Mouse (Mus musculus) gastrocnemius, postnatal 25 days (tissue): ENCODE results near the gene Sobp. TPM values are rescaled to one million over a fixed set of nuclear protein-coding genes. Genes with fewer than 3 reads are reported as not detected.

ENCODE experiments used
- DNase-seq: peaks from one replicate; pipeline ENCODE4 v3.0.0; 2022
- total RNA-seq, 2 experiments: library from RNA; stranded (reverse); gene quantifications; 1 replicate in 1 of 2; 2 replicates in 1 of 2; pipeline ENCODE4 v1.2.3; 2021

Sobp gene
- total RNA-seq, 2 experiments from 2014 or later: 22.7 to 24.3 TPM

DNA sequence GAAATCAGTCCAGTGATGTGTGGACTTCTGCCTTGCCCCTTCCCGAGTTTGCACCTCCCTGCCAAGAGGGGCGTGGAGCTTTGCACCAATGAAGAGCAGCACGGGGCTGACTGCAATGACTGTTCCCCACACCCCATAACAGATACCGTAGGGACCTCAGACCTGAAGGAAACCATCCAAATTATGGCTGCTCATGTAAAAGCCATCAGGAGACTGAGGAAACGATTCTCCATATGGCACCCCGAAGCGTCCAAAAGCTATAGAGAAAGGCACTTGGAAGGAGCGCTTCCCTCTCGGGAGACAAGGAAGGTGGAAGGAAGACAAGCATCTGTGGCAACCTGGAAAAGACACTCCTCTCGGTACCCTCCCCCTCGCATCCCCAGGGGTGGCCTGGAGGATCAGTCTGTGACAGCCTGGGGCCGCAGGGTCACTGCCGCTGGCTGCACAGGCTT lies 180.0 kb downstream of the Sobp start:
- peak; percentile 73 for DNase-seq

DNA sequence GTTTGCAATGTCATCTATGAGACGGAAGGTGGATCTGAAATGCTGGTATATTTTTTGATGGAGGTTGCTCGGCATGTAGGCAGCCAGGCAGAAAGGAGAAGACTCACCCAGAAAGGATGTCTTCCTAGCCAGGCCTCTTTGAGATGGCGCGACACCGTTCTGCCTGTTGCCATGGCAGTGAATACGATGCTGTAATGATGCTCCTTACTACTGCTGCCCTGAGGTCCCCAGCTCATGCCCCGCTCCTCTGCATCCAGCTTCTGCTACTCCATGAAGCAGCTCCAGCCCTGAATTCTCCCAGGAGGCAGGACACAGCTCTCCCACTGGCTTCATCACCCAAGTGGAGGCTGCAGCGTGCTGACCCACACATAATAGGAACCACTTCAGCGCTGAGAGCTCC lies 183.3 kb downstream of the Sobp start:
- no peak for DNase-seq

DNA sequence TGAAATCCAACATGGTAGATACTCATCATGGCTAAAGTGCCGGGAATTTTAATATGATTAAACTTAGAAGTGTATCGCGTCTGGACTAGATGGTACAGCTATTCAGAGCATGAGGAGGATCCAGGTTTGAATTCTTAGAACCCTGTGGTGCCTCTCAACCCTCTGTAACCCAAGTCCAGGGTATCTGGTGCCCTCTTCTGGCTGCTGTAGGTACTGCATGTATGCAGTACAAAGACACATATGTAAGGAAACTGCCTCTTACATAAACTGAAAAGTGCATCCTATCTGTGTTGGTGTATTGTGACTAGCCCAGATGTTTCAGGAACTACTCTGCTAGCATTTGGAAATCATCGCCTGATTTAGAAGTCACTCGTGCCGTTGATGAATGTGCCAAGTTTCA lies 184.4 kb downstream of the Sobp start:
- no peak for DNase-seq

DNA sequence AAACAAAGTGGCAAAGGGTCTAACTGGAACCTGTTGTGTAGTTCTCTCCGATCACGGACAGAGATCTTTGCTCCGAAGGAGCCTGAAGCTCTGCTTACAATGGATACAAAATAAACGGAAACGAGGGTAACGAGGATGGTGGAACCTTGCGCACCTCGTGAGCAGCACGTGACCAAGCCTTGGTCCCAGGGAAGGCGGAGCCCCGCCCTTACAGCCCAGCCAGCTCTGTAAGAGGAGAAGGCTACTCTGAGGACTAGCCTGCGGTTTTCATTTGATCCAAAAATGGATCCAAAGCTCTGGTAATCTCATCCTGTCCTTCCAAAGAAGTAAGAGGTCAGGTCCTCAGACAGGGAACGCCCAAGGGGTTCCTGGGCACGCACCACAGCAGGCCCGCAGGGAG lies 185.7 kb downstream of the Sobp start:
- peak; percentile 77 for DNase-seq

DNA sequence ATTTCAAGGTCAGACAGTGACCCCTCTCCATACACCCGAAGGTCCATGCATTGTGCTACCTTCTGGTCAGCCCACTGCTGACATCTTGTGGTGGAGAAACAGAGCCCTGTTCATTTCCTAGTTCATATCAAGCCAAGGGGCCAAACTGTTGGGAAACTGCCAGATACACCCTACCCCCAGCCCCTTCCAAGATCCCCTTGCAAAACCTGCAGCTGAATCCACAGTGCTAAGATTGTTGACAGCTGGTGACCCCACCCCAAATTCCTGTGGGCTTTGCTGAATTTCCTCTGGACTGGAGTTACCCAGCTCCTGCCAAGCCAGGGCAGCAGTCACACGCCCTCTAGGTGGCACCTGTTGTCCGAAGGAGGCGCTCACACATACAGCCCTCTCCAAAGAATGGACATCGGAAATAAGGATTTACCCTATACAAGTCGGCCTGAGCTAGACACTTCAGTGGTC lies 186.7 kb downstream of the Sobp start:
- peak; percentile 65 for DNase-seq

DNA sequence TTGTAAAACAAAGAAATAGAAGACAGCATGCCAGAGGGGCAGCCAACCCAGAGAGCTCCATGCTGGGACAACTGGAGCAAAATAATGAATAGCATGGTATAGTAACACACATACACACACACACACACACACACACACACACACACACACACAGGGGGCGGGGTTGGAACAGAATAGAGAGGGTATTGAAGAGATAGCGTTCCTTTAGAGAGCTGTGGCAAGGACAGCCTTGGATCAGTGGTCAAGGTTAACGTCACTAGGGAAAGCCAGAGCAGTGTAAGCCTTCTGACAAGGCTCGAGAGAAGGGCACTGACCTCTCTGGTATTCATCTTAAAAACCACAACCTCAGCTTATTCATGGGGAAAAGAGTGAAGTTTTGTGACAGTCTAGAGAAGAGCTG lies 189.4 kb downstream of the Sobp start:
- no peak for DNase-seq

DNA sequence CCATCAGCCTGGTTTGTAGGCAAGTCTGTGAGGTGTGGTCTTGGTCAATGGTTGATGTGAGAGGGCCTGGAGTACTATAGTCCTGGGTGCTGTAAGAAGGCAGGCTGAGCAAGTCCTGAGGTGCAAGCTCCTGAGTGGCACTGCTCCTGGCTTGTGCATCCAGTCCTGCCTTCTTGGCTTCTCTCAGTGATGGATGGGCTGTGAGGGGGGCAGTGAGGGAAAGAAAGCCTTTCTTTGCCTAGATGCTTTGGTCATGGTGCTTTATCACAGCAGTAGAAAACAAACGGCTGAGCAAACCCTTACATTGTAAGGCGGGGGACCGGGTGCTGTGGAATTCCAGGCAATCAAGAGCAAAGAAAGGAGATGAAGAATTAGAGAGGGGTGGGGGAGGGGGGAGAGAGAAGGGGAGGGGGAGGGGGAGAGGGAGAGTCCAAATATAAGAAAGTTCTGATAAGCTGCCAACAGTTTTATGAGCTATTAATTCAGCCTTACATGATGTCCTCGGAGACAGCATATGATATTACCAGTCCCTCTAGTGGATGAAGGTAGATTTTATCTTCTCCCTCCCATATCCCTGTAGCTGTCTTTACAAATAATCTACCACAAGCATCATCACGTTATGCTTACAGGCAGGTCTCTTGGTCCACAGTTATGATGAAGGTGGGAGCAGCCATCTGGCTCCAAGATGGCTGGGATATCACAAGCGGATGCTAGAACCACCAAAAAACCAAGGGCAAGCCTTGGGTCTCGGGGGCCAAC lies 193.2 kb downstream of the Sobp start:
- DNase-seq: no peak

DNA sequence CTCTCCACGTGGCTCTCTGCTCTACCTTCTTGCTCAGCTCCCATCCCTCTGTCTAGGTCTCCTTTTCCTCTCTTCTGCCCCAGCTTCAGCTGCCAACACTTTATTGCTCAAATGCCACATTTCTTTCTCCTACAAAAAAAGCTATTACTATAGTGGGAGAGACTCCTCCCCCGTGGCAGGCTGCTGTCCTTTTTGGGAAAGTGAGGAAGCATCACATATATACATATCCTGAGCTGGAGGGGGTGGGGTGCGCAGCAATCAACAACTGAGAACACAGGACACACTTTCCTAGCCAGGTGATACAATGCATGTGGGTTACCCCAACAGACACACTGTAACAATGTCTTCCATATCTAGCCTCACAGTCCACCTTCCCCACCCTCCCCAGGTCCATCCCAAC lies 196.0 kb downstream of the Sobp start:
- DNase-seq: no peak

DNA sequence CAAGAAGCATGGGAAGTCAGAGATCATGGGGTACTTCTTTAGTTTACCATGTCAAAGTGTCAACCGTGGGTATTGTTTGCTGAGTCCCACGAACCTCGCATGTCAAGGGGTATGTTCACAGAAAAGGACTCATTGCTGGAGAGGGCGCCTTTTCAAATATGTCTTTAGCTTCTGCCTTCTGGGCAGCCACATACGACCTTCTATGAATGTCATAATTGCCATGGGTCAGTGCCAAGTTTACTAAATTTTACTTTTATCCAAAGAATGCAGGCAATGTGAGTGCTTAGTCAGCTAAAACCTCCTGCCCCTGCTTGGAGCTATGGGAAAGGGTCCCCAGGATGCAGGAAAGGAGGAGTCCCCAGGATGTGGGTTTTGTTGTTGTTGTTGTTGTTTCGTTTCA lies 197.8 kb downstream of the Sobp start:
- no peak for DNase-seq

DNA sequence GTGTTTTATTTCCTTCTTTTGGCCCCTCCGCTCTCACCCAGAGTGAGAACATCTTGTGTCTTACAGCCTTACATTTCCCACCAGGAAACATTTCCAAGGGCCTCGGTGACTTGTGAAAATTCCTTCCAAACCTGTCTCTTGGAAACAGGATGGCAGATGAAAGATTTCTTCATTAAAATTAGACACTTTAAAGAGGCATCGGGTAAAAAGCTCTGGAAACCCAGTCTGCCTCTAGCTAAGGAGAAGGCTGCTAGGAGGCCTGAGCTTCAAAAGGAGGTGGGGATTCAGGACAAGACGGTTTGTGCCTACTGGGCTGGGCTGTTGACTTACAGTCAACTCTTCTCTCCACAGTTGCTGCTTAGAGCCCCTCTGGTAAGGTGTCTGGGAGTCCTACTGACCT lies 200.8 kb downstream of the Sobp start:
- no peak for DNase-seq

DNA sequence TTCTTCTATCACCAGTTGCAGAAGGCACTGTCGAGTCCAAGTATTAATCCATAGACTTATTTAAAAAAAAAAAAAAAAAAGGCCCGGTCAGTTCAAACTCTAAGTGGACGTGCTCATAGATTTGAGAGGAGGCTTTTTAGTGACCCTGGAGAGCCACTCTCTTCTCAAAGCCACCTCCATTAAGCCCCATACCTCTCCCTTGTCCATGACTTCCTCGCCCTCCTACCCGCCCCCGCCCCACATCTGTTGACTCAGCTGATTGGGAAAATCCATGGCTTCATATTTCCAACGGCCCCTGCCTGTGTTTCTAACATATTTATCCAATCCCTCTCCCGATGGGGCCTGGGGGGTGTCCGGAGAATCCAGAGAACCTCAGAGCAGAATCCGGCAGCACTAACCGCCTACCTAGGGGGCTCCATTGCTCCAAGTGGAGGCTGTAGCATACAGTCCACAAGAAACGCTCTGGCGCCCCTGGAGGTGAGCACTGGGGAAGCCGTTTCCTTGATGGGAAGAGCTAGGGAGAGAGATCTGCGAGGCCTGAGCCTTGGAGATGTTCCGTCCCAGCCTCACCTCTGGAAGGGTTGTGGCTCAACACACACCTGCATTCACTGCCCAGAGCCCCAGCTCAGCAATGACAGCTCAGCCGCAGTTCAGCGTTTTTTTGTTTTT lies 201.7 kb downstream of the Sobp start:
- DNase-seq: peak; percentile 53

DNA sequence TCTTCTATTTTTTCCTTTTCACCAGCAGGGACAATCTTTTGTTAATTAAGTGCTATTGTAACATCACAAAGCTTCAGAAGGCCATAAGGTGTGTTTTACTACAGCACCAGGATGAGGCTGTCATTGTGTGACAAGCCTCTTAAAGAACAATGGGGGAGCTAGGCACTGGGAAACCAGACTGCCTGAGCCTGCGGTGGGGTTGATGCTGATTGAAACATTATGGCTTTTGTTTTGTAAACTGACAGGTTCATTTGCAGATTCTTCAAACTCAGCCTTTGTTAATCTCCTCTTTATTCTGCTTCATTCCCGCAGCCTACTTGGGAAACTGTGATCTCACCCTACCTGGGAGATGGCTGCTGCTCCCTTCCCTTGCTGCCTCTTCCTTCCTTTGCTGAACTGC lies 206.0 kb downstream of the Sobp start:
- no peak for DNase-seq

DNA sequence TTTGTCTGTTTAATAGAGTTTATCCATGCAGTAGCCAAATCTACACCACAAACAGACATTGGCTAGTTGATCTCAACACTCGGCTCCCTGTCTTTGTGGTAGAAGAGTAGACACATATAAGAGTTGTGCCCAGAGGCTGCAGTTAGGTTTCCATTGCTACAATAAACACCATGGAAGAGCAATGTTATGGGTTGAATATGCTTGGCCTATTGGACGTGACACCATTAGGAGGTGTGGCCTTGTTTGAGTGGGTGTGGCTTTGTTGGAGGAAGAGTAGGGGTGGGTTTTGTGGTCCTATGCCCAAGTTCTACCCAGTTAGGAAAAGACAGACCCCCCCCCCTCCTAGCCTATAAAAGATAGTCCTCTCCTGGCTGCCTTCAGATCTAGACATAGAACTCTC lies 211.3 kb downstream of the Sobp start:
- DNase-seq: no peak

DNA sequence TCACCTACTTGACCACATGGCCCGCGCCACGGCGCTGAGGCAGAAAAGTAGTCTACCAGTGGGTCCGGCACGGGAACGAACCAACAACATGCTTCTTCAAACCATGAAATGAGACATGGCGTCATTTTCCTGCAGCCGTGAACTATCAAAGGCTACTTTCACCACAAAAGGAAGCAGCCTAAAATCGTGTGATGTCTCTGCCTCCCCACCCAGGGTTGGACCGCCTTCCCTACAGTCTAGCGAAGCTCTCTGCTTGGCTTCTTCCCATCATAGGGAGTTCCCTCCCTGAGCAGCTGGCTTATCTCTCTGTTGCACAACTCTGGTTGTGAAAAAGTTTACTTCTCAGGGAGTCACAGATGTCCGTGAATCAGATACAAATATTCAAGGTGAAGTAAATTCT lies 211.7 kb downstream of the Sobp start:
- peak; percentile 50 for DNase-seq

DNA sequence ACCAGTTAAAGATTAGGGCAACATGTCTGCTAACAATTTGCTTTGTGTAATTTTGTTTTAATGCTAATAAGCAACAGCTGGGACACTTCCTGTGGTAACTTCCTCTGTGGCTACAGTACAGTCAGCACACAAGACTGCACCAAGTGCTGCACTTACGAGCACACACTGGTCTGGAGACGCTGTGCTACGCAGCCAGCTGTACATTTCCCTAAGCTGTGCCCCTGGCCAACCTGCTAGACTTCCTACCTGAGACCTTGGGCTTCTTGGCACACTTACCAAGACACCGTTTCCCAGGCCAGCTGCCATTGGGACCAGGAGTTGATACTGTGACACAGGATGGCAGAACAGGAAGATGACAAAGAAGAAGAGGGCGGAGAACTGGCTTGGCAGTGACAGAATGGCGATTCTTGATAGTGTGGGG lies 212.1 kb downstream of the Sobp start:
- DNase-seq: no peak

DNA sequence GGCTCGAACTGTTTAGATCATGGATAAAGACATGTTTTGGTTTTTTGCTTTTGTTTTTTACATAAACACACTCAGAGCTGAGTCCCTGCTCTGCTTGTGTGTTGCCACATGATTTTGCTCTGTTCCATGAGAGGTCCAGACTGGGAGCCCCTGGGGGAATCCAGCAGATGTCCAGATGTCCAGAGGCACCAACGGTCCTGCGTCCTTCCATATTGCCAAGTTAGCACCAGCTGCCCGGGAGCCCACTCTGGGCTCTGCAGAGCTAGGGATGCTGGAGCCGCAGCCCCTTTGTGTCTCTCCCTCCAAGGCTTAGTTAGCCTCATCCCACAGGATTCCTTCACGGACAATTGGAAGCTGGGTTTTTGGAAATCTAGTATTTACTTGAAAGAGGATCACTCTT lies 212.6 kb downstream of the Sobp start:
- no peak for DNase-seq

DNA sequence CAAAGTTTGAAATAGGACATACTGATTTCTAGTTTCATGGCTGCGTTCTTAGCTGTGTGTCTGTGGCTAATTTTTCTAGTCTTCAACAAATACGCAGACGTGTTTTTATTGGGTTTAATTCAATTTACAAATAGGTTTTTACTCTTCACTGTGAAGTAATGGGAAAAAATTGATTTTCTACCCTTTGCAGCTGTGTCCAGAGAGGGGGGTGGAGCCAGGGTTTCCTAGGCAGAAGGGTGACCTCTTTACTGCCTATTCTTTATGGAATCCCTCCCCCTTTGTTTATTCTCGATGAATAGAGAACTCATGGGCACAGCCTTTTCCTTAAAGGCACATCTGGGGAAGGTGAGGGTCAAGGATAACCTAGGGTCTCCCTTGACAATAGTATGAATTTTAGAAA lies 215.6 kb downstream of the Sobp start:
- DNase-seq: no peak

DNA sequence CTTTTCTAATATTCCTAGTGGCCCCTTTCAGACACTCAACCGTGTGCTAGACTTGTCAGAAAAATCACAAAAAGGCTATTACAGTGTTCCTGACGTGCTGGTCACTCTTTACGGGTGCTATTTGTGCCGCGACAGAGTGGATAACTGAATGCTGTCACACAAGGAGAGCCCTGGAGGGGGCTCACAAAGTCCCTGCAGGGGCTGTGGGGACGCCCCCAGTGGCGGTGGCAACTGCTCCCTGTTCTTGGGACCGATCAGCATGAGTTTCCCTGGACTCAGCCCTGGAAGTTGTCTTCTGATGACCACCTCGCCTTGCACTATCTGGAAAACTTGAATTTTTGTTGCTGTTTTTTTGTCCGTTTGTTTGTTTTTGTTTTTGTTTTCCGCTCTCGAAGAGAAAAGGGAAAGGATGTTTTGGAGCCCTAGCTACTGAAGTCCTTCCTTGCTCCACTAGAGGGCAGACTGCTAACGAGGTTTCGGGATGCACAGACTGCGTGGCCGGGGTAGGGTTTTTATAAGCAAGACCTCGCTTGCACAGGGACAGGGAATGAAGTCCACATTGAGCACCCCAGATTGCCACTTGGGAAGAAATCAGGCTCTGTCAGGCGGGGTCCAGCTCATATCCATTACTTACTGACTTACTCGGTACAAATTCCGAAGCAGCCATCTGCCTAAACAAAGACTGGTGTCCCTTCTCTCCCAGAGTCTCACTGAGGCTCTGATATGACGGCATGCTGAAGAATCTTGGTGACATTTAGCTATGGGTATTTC lies 216.3 kb downstream of the Sobp start:
- peak; percentile 28 for DNase-seq

DNA sequence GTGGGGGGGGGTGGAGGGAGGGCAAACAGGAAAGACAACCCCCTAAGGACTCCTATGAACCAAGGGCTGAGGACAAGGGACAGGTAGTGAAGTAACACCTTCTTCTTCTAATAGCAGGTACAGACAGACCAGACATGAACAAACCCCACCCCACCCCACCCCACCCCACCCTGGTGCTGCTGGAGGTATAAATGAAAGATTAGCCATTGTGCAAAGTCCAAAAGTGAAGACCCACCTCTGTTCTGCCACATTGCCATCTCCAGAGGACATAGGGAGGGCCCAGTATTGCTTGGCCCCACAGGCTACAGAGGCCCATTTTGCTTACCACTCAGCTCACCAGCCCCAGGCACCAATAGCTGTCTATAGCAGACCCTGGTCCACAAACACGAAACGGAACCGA lies 219.1 kb downstream of the Sobp start:
- DNase-seq: no peak

DNA sequence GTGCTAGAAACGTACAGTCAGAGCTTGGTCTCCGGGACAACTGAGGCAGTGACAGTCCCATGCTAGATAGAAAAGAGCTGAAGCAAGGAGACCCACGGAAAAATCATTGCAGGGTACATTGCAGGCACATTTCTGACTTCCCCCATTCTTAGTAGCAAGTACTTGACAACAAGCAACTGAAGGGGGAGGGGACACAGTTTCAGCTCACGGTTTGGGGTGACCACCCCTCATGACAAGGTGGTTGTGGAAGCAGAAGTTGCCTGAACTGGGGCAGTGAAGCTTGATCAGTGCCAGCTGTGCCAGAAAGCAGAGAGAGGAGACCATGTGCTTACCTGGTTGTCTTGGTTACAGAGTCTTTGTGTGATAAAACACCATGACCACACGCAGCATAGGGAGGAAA lies 220.7 kb downstream of the Sobp start:
- DNase-seq: no peak
